Mouse (Mus musculus): ENCODE measurements at regions not wholly inside any gene's neighbourhood (a gene's known extent, or its start where the extent isn't known, plus 50 kb on each side); places are given as distances from the start of the nearest gene placed in this dataset.

- TF ChIP-seq CTCF (IDR thresholded peaks at IDR 0.05; ENCODE audit: low read depth, low read length) (no peak), POLR2AphosphoS5 (IDR thresholded peaks at IDR 0.05; ENCODE audit: insufficient replicate concordance, low read depth, low read length) (no peak), TAL1 (conservative IDR thresholded peaks at IDR 0.05; ENCODE audit: low read depth, low read length) (no peak), GATA2 (IDR thresholded peaks at IDR 0.05; ENCODE audit: borderline replicate concordance, low read depth, low read length) (no peak), GATA1 (IDR thresholded peaks at IDR 0.05; ENCODE audit: borderline replicate concordance, low read length) (no peak)
Observed at GRCm38 (mm10) chr5:54212038-54212589, 213.8 kb downstream of the Stim2 start.

Data from G1E (cell line).